Mouse (Mus musculus): ENCODE results near the gene Rac3. TPM values are rescaled to one million over a fixed set of nuclear protein-coding genes. Genes with fewer than 3 reads are reported as not detected.

The Rac3 gene
- polyA plus RNA-seq, 1 experiment from 2014 or later, result 16.6 TPM

GRCm38 (mm10) chr11:120704486-120705325 is 16.6 kb upstream of the Rac3 start:
- no peak for DNase-seq (ENCODE audit: low spot score)

DNA sequence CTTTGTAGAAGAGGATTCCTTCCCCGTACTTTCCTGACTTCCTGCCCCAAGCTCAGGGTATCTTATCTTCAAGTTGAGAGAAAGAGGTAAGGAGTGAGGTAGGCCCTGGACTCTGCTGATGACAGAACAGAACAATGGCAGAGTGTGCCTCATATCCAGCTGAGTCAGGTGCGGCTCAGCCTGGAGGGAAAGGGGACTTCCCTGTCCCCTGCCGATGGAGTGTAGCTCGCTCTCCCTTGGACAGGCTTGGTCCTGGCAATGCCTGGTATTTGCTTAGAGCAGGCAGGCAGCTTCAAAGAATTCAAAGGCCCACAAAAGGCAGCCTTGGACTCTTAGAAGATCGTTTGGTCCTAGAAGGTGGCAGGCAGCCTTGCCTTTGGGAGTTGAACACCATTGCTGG is 15.2 kb upstream of the Rac3 start:
- DNase-seq (ENCODE audit: low spot score), result no peak

DNA sequence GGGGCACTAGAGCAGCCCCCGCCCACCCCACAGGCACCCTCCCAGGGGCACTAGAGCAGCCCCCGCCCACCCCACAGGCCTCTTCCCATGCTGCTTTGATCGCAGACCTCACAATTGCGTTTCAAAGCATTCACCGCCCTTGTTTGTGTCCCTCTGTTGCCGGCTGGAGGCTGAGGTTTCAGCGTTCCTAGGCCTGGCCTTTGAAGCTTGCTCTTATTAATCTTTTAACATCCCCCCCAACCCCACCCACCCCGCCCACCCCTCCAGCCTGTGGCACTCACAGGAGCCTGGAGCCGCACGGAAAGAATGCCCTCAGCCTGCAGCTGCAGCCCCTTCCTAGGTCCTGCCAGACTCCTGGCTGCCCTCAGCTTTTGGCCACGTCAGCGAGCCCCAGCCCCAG is 14.0 kb upstream of the Rac3 start:
- DNase-seq (ENCODE audit: low spot score), result no peak

- no peak for DNase-seq (ENCODE audit: low spot score)
Measured at GRCm38 (mm10) chr11:120707969-120708368, 13.3 kb upstream of the Rac3 start.

GRCm38 (mm10) chr11:120709551-120709950 is 11.7 kb upstream of the Rac3 start:
- no peak for DNase-seq (ENCODE audit: low spot score)

DNA sequence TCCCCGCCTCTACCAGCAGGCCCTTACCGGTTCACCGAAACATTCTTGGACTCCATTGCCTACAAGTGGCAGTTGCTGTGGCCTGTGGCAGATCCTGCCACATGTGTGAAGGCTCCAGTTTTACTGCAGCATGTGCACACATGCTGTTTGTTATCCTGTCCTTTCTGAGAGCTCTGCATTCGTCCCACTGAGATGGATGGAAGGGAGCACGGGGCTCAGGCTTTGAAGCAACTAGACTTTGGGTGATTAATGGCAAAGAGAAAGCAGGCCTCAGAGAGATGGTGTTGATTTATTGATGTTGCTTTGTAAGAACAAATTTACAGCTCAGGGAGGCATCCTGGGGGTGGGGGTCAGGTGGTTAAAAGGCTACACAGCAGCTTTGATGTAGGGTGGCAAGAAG is 10.6 kb upstream of the Rac3 start:
- no peak for DNase-seq (ENCODE audit: low spot score)

- no peak for DNase-seq (ENCODE audit: low spot score)
Measured at GRCm38 (mm10) chr11:120711980-120712604, 9.2 kb upstream of the Rac3 start.

- DNase-seq (ENCODE audit: low spot score), result peak; percentile 81
Measured at GRCm38 (mm10) chr11:120712771-120713568, 8.3 kb upstream of the Rac3 start.

GRCm38 (mm10) chr11:120713580-120714518 is 7.4 kb upstream of the Rac3 start, which contains the start of the genes Cenpx and Lrrc45:
Gene Cenpx (minus strand): TSS chr11:120713738.
Gene Lrrc45 (plus strand): TSS chr11:120713925.
- DNase-seq (ENCODE audit: low spot score), result peak; percentile 99

GRCm38 (mm10) chr11:120714546-120714945 is 6.7 kb upstream of the Rac3 start:
- no peak for DNase-seq (ENCODE audit: low spot score)

DNA sequence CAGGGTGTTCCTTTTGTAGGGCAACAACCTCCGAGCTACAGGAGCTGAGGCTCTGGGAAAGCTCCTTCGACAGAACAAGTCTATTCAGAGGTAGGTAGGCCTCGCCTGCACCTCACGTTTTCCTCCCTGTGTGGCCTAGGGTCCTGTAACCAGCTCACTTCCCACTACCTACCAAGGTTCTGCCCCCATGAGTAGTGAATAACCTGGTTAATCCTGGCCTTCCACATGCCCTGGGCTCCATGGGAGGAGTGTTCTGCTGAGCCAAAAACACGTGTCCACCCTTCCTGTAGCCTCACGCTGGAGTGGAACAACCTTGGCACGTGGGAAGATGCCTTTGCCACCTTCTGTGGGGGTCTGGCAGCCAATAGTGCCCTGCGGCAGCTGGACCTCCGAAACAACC is 6.1 kb upstream of the Rac3 start:
- no peak for DNase-seq (ENCODE audit: low spot score)

DNA sequence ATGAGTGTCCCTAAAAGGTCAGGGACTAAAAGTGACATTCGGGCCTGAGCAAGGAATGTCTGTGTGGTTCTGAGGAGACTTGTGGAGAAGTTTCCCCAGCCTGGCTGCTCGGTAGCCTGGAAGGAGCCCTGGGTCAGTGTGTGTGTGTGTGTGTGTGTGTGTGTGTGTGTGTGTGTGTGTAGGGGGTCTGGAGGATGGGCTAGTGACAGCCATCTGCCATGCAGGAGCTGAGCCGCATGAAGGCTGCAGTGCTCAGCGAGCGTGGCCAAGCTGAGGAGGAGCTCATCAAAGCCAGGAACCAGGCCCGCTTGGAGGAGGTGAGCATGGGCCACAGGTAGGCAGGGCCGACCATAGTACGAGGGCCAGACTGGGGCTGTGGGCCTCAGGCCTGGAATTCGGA is 2.0 kb upstream of the Rac3 start:
- DNase-seq (ENCODE audit: low spot score), result no peak

DNA sequence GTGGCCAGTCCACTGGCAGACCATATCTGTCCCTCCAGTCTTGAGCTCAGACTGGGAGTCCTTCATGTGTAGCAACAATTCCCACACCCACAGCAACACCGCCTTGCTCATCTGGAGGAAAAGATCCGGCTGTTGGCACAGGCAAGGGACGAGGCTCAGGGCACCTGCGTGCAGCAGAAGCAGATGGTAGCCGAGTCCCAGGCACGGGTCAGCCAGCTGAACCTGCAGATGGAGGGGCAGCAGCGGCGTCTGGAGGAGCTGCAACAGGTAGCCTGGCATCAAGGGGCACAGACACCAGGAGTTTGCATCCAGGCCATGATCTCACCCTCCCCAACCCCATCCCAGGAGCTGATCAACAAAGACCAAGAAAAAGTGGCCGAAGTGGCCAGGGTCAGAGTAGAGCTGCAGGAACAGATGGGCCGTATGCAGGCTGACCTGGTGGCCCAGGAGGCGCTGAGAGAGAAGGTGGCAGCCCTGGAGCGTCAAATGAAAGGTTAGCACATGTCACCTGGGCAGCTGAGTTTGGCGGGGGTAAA is 1.4 kb upstream of the Rac3 start:
- no peak for DNase-seq (ENCODE audit: low spot score)

- DNase-seq (ENCODE audit: low spot score), result peak; percentile 93
Measured at GRCm38 (mm10) chr11:120720450-120720849, 820 bp upstream of the Rac3 start.

DNA sequence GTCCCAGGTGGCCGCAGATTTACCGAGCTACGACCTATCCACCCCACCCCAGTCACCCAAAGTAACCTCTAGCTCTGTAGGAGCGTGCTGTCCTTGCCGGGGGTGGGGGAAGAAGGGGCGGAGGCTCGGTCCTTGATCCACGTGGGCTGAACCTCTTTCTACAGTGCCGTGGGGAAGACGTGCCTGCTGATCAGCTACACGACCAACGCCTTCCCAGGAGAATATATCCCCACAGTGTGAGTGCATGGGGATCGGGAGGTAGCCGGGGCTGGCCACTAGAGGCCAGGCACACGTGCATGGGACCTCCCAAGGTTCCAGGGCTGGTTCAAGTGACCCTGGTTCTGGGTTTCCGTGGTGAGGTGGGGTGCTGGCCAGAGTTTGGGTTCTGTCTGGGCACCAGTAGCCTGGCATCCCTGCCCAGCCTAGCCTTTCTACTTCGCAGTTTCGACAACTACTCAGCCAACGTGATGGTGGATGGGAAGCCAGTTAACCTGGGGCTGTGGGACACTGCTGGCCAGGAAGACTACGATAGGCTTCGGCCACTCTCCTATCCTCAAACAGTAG is 879 bp downstream of the Rac3 start:
- DNase-seq (ENCODE audit: low spot score), result no peak

GRCm38 (mm10) chr11:120722761-120723382 is 1.6 kb downstream of the Rac3 start:
- DNase-seq (ENCODE audit: low spot score), result no peak

GRCm38 (mm10) chr11:120723509-120723908 is 2.2 kb downstream of the Rac3 start:
- no peak for DNase-seq (ENCODE audit: low spot score)

DNA sequence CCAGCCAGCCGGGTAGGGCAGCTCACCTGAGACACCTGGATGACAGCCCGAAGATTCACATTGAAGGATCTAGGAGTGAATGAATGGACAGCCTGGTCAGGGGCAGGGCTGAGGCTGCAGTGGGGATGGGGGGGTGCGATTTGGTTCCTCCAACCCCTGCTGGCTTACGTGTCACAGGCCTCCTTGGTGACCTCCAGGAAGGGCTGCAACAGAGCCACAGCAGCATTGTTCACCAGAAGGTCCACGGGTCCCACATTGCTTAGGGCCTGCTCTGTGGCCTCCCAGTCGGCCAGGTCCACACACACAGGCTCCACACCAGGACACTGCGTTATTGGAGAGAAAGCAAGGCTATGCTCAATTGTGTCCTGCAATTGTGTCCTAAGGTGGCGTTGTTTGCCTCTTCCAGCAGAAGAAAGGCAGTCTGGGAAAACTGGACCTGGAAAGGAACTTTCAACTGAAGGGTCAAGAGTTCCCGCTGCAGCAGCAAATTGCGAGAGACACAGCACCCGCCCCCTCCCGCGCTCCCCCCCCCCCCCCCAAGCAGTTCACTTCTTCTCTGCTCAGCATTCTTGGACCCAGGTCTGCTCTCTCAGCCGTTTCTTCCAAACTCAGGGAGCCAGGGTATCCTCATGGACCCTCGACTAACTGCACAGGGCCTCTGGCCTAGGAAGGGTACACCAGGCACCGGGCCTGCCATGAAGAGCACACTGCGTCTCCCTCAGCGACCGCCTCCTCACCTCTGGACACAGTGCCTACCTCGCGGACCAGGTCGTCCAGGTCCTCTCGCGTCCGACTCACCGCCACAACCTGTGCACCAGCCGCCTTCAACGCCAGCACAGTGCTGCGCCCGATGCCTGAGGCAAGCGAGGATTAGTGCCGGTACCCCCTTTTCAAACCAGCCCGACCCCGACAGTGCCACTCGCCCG is 5.2 kb downstream of the Rac3 start:
- DNase-seq (ENCODE audit: low spot score), result no peak

DNA sequence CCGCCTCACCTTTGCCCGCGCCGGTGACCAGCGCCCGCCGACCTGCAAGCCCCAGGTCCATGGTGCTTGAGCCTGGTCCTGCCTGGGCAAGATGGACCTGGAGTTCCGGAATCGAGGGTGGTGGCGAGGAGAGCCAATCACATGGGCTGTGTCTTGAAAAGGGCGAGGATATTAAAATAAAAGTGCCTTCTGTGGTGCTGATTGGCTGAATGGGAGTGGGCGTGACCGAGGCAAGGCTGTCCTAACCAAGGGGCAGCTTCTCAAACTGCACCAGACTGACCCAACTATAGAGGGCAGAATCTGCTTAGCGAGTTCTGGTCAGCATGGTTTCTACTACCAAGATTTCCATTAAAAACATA is 5.9 kb downstream of the Rac3 start, which contains the start of gene Dcxr:
TSS of gene Dcxr (minus strand) at position 113 of the 359 bp plus-strand sequence.
- DNase-seq (ENCODE audit: low spot score), result peak; percentile 21
